Mouse (Mus musculus) hindbrain, embryonic 14.5 days (tissue): ENCODE measurements around the gene Pitpnc1. TPM values are rescaled to one million over a fixed set of nuclear protein-coding genes. Genes with fewer than 3 reads are reported as not detected.

Experiments
- ATAC-seq: fragments of 200-750 bp; cut with Nextera tagmentation; 2 replicates; pipeline ENCODE4 v1.8.0; 2017; ENCODE audit warnings: moderate number of reproducible peaks, mild to moderate bottlenecking, moderate TSS enrichment, moderate library complexity; ENCODE audit not compliant: low FRiP score
- DNase-seq: peaks from one replicate; pipeline ENCODE4 v3.0.0-alpha.2; 2015; ENCODE audit warnings: low spot score
- H3K27ac ChIP-seq: fragments of 300-500 bp; sonication (generic); 2 replicates; pipeline ENCODE4 v1.5.1; 2014; ENCODE audit warnings: mild to moderate bottlenecking, moderate library complexity
- H3K27me3 ChIP-seq: fragments of 300-500 bp; sonication (generic); 2 replicates; pipeline ENCODE4 v1.6.1; 2014; ENCODE audit warnings: mild to moderate bottlenecking, low read length, mixed read lengths; ENCODE audit not compliant: control insufficient read depth, insufficient read depth
- H3K36me3 ChIP-seq: fragments of 300-500 bp; sonication (generic); replicated peaks from 2 replicates; pipeline ENCODE4 v1.6.1; 2014; ENCODE audit not compliant: control insufficient read depth, insufficient read depth
- H3K4me1 ChIP-seq: fragments of 300-500 bp; sonication (generic); replicated peaks from 2 replicates; pipeline ENCODE4 v1.6.1; 2014; ENCODE audit warnings: antibody characterized with exemption, low read length, mixed read lengths; ENCODE audit not compliant: control insufficient read depth, insufficient read depth
- H3K4me2 ChIP-seq: fragments of 300-500 bp; sonication (generic); replicated peaks from 2 replicates; pipeline ENCODE4 v1.6.1; 2014; ENCODE audit warnings: mild to moderate bottlenecking, moderate library complexity
- H3K4me3 ChIP-seq: fragments of 300-500 bp; sonication (generic); replicated peaks from 2 replicates; pipeline ENCODE4 v1.5.1; 2014; ENCODE audit warnings: mild to moderate bottlenecking, low read length
- H3K9ac ChIP-seq: fragments of 300-500 bp; sonication (generic); 2 replicates; pipeline ENCODE4 v1.6.1; 2014
- H3K9me3 ChIP-seq: fragments of 300-500 bp; sonication (generic); 2 replicates; pipeline ENCODE4 v1.6.1; 2016; ENCODE audit warnings: low read length; ENCODE audit not compliant: control insufficient read depth
- WGBS: fragments of 180-500 bp; shearing (Covaris S2); extraction: QIAGEN DNeasy Blood & Tissue Kit; methylation state at CpG from one replicate; pipeline ENCODE4 v1.1.7; 2014; 5-methylcytosine and 5-hydroxymethylcytosine counted together
- polyA plus RNA-seq: library from polyadenylated mRNA; unstranded; fragments of >200 nt; fragmentation: Nextera tagmentation; extraction: Ambion mirVana; gene quantifications from 2 replicates; pipeline ENCODE4 v1.2.1, GENCODE M21; 2014

The Pitpnc1 gene
- polyA plus RNA-seq, 1 experiment from 2014 or later = 43.3 TPM

DNA sequence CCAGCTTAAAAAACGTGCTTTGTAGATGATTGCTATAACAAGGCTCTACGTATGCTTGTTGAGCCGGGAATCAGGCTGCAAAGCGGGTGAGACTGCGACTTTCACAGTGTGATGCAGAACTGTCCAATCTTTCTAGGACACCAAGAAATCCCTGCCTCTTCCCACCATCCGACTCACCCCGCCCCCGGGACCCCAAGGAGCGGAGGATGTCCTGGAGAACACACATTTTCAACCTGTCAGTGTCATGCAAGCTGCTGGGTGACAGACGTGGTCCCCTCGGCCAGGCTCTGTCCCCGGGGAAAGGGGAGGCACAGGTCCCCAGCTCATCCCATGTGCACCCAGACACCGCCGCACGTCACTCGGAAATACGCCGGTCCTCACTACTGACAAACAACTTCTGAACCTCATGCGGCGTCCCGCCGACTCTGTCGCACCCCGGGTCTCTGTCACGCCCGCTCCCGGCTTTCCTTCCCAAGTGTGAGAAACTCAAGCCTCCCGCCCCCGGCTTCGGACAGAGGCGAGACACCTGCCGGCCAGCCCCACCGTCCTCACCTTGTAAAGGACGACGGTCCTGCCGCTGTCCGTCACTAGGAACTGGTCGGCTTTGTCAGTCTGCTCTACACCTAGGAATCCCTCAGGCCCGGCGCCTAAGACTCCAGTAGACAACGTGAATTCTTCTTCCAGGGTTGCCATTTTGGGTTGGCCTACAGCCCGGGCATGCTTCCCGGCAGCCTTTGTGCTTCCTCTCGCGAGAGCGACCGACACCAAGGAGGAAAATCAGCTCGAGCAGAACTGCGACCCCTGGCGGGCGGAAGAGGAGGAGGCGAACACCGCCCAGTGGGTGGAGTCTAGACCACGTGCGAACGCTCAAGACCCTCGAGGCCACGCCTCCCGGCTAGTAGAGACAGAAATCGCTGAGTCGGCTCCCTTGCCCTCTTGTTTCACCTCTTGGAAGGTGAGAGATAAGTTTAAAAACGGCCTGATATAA, 281.6 kb downstream of the Pitpnc1 start, which contains the start of gene Nol11:
Gene Nol11, minus strand, starts transcription at position 817 of the 988 bp plus-strand sequence.
- DNase-seq (peak; percentile 99), ATAC-seq (peak; percentile 97)
- Histone ChIP-seq H3K4me3 (peak within 1 kb of the TSS; percentile 95), H3K36me3 (peaks cover 24% of the 10 kb centered on the region), H3K4me2 (peak within 1 kb of the TSS; percentile 88), H3K27ac (peak within 1 kb of the TSS; percentile 81), H3K9me3 (no peaks in the 10 kb centered on the region), H3K9ac (peak within 1 kb of the TSS; percentile 92), H3K4me1 (peaks cover 8% of the 10 kb centered on the region), H3K27me3 (no peaks in the 10 kb centered on the region)
- under 1% methylated on average over 62 of the region's 62 CpGs for WGBS

DNA sequence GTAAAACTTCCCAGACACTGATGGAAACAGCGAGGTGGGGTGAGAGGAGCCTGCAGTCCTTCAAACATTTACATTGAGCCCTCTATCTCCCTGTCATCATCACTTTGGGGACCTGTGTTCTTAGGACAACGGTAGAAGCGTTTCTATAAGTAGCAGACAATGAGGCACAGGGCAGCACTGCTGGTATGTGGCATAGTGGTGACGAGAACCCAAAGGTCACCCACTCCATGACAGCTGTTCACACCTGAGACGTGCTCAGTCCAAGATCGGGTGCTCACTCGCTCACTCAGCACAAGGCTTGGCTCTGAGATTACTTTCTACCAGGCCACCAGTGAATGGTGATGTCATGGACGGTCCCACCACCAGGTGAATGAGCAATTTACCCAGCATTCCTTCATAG, 286.7 kb downstream of the Pitpnc1 start:
- Histone ChIP-seq H3K27me3 (no peaks in the 10 kb centered on the region), H3K4me2 (no peak overlapping the region), H3K36me3 (peaks cover 71% of the 10 kb centered on the region), H3K27ac (no peak overlapping the region), H3K4me1 (peaks cover 8% of the 10 kb centered on the region), H3K9me3 (no peaks in the 10 kb centered on the region), H3K9ac (no peak overlapping the region), H3K4me3 (no peak overlapping the region)
- ATAC-seq = no peak
- whole genome bisulfite sequencing = 93% methylated on average over 8 of the region's 8 CpGs
- no peak for DNase-seq

DNA sequence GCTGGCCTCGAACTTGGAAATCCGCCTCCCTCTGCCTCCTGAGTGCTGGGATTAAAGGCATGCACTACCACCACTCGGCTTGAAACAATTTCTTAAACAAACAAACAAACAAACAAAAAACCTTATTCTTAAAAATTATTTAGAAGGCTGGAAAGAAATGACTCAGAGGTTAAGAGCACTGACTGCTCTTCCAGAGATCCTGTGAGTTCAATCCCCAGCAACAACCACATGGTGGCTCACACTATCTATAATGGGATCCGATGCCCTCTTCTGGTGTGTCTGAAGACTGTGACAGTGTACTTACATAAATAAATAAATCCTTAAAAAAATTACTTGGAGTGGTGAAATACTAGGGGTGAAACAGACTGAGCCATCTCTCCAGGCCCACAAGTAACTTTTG, 309.3 kb downstream of the Pitpnc1 start:
- ATAC-seq = no peak
- no peaks in the 10 kb centered on the region for H3K4me1 ChIP-seq
- H3K27ac ChIP-seq = no peak overlapping the region
- no peak overlapping the region for H3K4me2 ChIP-seq
- H3K36me3 ChIP-seq = peaks cover 7% of the 10 kb centered on the region
- no peaks in the 10 kb centered on the region for H3K9me3 ChIP-seq
- 90% methylated on average over 4 of the region's 4 CpGs for WGBS
- H3K27me3 ChIP-seq = no peaks in the 10 kb centered on the region
- DNase-seq = no peak
- H3K9ac ChIP-seq = no peak overlapping the region
- H3K4me3 ChIP-seq = no peak overlapping the region

DNA sequence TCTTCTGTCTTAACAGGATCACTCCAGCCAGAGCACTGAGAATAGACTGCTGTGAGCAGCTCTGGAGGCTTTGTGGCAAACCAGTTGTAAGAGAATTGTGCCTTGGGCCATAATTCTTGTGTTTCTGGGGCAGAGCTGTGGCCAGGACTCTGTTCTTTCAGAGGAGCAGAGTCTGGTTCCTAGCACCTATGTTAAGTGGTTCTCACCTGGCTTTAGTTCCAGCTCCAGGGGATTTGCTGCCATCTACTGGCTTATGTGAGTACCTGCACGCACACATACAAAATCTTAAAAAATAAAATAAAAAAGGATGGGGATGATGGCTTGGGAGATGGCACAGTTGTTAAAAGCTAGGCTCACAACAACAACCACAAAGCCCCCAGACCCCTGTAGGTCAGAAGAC, 311.5 kb downstream of the Pitpnc1 start:
- no peak for ATAC-seq
- H3K9ac ChIP-seq = no peak overlapping the region
- 70% methylated on average over 1 of the region's 1 CpGs for WGBS

More for the DNA sequence above, 311.5 kb downstream of the Pitpnc1 start:
- H3K27ac ChIP-seq = no peak overlapping the region
- no peak overlapping the region for H3K4me3 ChIP-seq
- H3K27me3 ChIP-seq = no peaks in the 10 kb centered on the region
- no peak overlapping the region for H3K4me2 ChIP-seq
- H3K4me1 ChIP-seq = no peaks in the 10 kb centered on the region
- no peaks in the 10 kb centered on the region for H3K36me3 ChIP-seq
- no peak for DNase-seq
- no peaks in the 10 kb centered on the region for H3K9me3 ChIP-seq

Other genes with a start within 250 kb of the Pitpnc1 start
- gene Psmd12, start 8.8 kb upstream of the Pitpnc1 start, polyA plus RNA-seq = 159 and 165 TPM in 2 replicates
- gene Helz, start 77.2 kb upstream of the Pitpnc1 start, polyA plus RNA-seq = 18.4 and 18.9 TPM in 2 replicates
- gene Cacng1, start 245.8 kb upstream of the Pitpnc1 start, polyA plus RNA-seq = 0.17 and 0.52 TPM in 2 replicates